Mouse (Mus musculus) hindbrain, embryonic 12.5 days (tissue): ENCODE data around the gene Mindy3. TPM values are rescaled to one million over a fixed set of nuclear protein-coding genes. Genes with fewer than 3 reads are reported as not detected.

Experiments
- ATAC-seq: fragments of 200-750 bp; cut with Nextera tagmentation; 2 replicates; pipeline ENCODE4 v1.8.0; 2017; ENCODE audit warnings: moderate TSS enrichment; ENCODE audit not compliant: low FRiP score
- H3K27ac ChIP-seq: fragments of 300-500 bp; sonication (generic); 2 replicates; pipeline ENCODE4 v1.5.1; 2016; ENCODE audit warnings: mild to moderate bottlenecking
- H3K27me3 ChIP-seq: fragments of 300-500 bp; sonication (generic); 2 replicates; pipeline ENCODE4 v1.6.1; 2016; ENCODE audit warnings: mild to moderate bottlenecking
- H3K36me3 ChIP-seq: fragments of 300-500 bp; sonication (generic); 2 replicates; pipeline ENCODE4 v1.6.1; 2016; ENCODE audit warnings: mild to moderate bottlenecking
- H3K4me1 ChIP-seq: fragments of 300-500 bp; sonication (generic); 2 replicates; pipeline ENCODE4 v1.6.1; 2016
- H3K4me2 ChIP-seq: fragments of 300-500 bp; sonication (generic); replicated peaks from 2 replicates; pipeline ENCODE4 v1.6.1; 2016; ENCODE audit warnings: mild to moderate bottlenecking
- H3K4me3 ChIP-seq: fragments of 300-500 bp; sonication (generic); 2 replicates; pipeline ENCODE4 v1.5.1; 2016; ENCODE audit warnings: mild to moderate bottlenecking
- H3K9ac ChIP-seq: fragments of 300-500 bp; sonication (generic); 2 replicates; pipeline ENCODE4 v1.6.1; 2016; ENCODE audit warnings: mild to moderate bottlenecking, moderate library complexity
- H3K9me3 ChIP-seq: fragments of 300-500 bp; sonication (generic); replicated peaks from 2 replicates; pipeline ENCODE4 v1.6.1; 2016; ENCODE audit warnings: mild to moderate bottlenecking
- WGBS: fragments of 180-500 bp; shearing (Covaris S2); methylation state at CpG from one replicate; pipeline ENCODE4 v1.1.7; 2016; 5-methylcytosine and 5-hydroxymethylcytosine counted together
- polyA plus RNA-seq: library from polyadenylated mRNA; unstranded; fragments of >200 nt; fragmentation: Nextera tagmentation; extraction: Ambion mirVana; gene quantifications from 2 replicates; pipeline ENCODE4 v1.2.1, GENCODE M21; 2016

Mindy3 gene
- polyA plus RNA-seq, 1 experiment from 2014 or later: 43.9 TPM

- no peaks in the 10 kb centered on the region for H3K9me3 ChIP-seq
- no peak overlapping the region for H3K27ac ChIP-seq
- H3K9ac ChIP-seq: no peak overlapping the region
- H3K4me2 ChIP-seq: no peak overlapping the region
- no peak overlapping the region for H3K4me3 ChIP-seq
- 0 out of 2 replicates have a peak, but pooled peaks cover 4% of the 10 kb centered on the region for H3K36me3 ChIP-seq
- no peak for ATAC-seq
- no peaks in the 10 kb centered on the region for H3K4me1 ChIP-seq
- H3K27me3 ChIP-seq: no peaks in the 10 kb centered on the region
- WGBS: 93% methylated on average over 2 of the region's 2 CpGs
Observed at GRCm38 (mm10) chr2:12406737-12407136, 12.5 kb downstream of the Mindy3 start.

GRCm38 (mm10) chr2:12402469-12402868 lies 16.8 kb downstream of the Mindy3 start:
- Histone ChIP-seq H3K9ac (no peak overlapping the region), H3K27ac (no peak overlapping the region), H3K4me1 (no peaks in the 10 kb centered on the region), H3K36me3 (0 out of 2 replicates have a peak, but pooled peaks cover 4% of the 10 kb centered on the region), H3K9me3 (no peaks in the 10 kb centered on the region), H3K27me3 (no peaks in the 10 kb centered on the region), H3K4me3 (no peak overlapping the region), H3K4me2 (no peak overlapping the region)
- WGBS: 80% methylated on average over 3 of the region's 3 CpGs
- ATAC-seq: no peak

- H3K9me3 ChIP-seq: no peaks in the 10 kb centered on the region
- 85% methylated on average over 1 of the region's 1 CpGs for WGBS
- H3K27me3 ChIP-seq: no peaks in the 10 kb centered on the region
- H3K36me3 ChIP-seq: 0 out of 2 replicates have a peak, but pooled peaks cover 4% of the 10 kb centered on the region
- no peak overlapping the region for H3K27ac ChIP-seq
- no peak overlapping the region for H3K4me2 ChIP-seq
- H3K9ac ChIP-seq: no peak overlapping the region
- H3K4me1 ChIP-seq: no peaks in the 10 kb centered on the region
- no peak overlapping the region for H3K4me3 ChIP-seq
- ATAC-seq: no peak
Observed at GRCm38 (mm10) chr2:12401137-12401536, 18.1 kb downstream of the Mindy3 start.

- Histone ChIP-seq H3K4me3 (no peak overlapping the region), H3K9me3 (no peaks in the 10 kb centered on the region), H3K36me3 (peaks cover 9% of the 10 kb centered on the region; the same call in 1 of the 2 replicates), H3K4me1 (no peaks in the 10 kb centered on the region), H3K9ac (no peak overlapping the region), H3K4me2 (no peak overlapping the region), H3K27me3 (no peaks in the 10 kb centered on the region), H3K27ac (no peak overlapping the region)
- peak; percentile 50; the same call in 1 of the 2 replicates for ATAC-seq
- WGBS: 70% methylated on average over 1 of the region's 1 CpGs
Observed at GRCm38 (mm10) chr2:12389028-12389427, 30.2 kb downstream of the Mindy3 start.

- 91% methylated on average over 4 of the region's 4 CpGs for WGBS
- Histone ChIP-seq H3K9me3 (no peaks in the 10 kb centered on the region), H3K27ac (no peak overlapping the region), H3K4me3 (no peak overlapping the region), H3K4me2 (no peak overlapping the region), H3K27me3 (no peaks in the 10 kb centered on the region), H3K9ac (no peak overlapping the region), H3K4me1 (no peaks in the 10 kb centered on the region), H3K36me3 (peaks cover 9% of the 10 kb centered on the region; the same call in 1 of the 2 replicates)
- ATAC-seq: no peak
Observed at GRCm38 (mm10) chr2:12388569-12388968, 30.7 kb downstream of the Mindy3 start.

GRCm38 (mm10) chr2:12384389-12384788 lies 34.9 kb downstream of the Mindy3 start:
- no peak overlapping the region for H3K4me2 ChIP-seq
- H3K9ac ChIP-seq: no peak overlapping the region
- H3K9me3 ChIP-seq: no peaks in the 10 kb centered on the region
- 79% methylated on average over 1 of the region's 1 CpGs for WGBS
- peaks cover 9% of the 10 kb centered on the region; the same call in 1 of the 2 replicates for H3K36me3 ChIP-seq
- H3K4me1 ChIP-seq: no peaks in the 10 kb centered on the region
- ATAC-seq: no peak
- no peak overlapping the region for H3K4me3 ChIP-seq
- no peak overlapping the region for H3K27ac ChIP-seq
- no peaks in the 10 kb centered on the region for H3K27me3 ChIP-seq

GRCm38 (mm10) chr2:12382650-12383049 lies 36.6 kb downstream of the Mindy3 start:
- Histone ChIP-seq H3K4me3 (no peak overlapping the region), H3K27ac (no peak overlapping the region), H3K9me3 (no peaks in the 10 kb centered on the region), H3K27me3 (no peaks in the 10 kb centered on the region), H3K9ac (no peak overlapping the region), H3K36me3 (peaks cover 9% of the 10 kb centered on the region; the same call in 1 of the 2 replicates), H3K4me2 (no peak overlapping the region), H3K4me1 (no peaks in the 10 kb centered on the region)
- WGBS: 78% methylated on average over 4 of the region's 4 CpGs
- ATAC-seq: no peak

- 43% methylated on average over 2 of the region's 2 CpGs for WGBS
- no peaks in the 10 kb centered on the region for H3K9me3 ChIP-seq
Observed at GRCm38 (mm10) chr2:12380233-12380632, 39.0 kb downstream of the Mindy3 start.

GRCm38 (mm10) chr2:12378591-12378990 lies 40.7 kb downstream of the Mindy3 start:
- Histone ChIP-seq H3K9me3 (no peaks in the 10 kb centered on the region), H3K9ac (no peak overlapping the region), H3K4me1 (no peaks in the 10 kb centered on the region), H3K27me3 (no peaks in the 10 kb centered on the region), H3K4me3 (no peak overlapping the region), H3K36me3 (no peaks in the 10 kb centered on the region), H3K27ac (no peak overlapping the region), H3K4me2 (no peak overlapping the region)
- no peak for ATAC-seq
- 97% methylated on average over 5 of the region's 5 CpGs for WGBS

More at GRCm38 (mm10) chr2:12380233-12380632, 39.0 kb downstream of the Mindy3 start:
- no peak for ATAC-seq
- 0 out of 2 replicates have a peak, but pooled peaks cover 2% of the 10 kb centered on the region for H3K36me3 ChIP-seq
- H3K4me3 ChIP-seq: no peak overlapping the region
- no peak overlapping the region for H3K9ac ChIP-seq
- H3K27ac ChIP-seq: no peak overlapping the region
- H3K4me2 ChIP-seq: no peak overlapping the region
- H3K27me3 ChIP-seq: no peaks in the 10 kb centered on the region
- no peaks in the 10 kb centered on the region for H3K4me1 ChIP-seq

- no peaks in the 10 kb centered on the region for H3K36me3 ChIP-seq
- no peaks in the 10 kb centered on the region for H3K4me1 ChIP-seq
- WGBS: 56% methylated on average over 1 of the region's 1 CpGs
- no peak for ATAC-seq
- H3K9me3 ChIP-seq: no peaks in the 10 kb centered on the region
- H3K4me3 ChIP-seq: no peak overlapping the region
- H3K27ac ChIP-seq: no peak overlapping the region
- no peaks in the 10 kb centered on the region for H3K27me3 ChIP-seq
- no peak overlapping the region for H3K4me2 ChIP-seq
- no peak overlapping the region for H3K9ac ChIP-seq
Observed at GRCm38 (mm10) chr2:12377024-12377423, 42.2 kb downstream of the Mindy3 start.

GRCm38 (mm10) chr2:12372883-12373282 lies 46.4 kb downstream of the Mindy3 start:
- ATAC-seq: no peak
- 95% methylated on average over 2 of the region's 2 CpGs for WGBS
- H3K4me3 ChIP-seq: no peak overlapping the region

GRCm38 (mm10) chr2:12371401-12371800 lies 47.9 kb downstream of the Mindy3 start:
- Histone ChIP-seq H3K4me2 (no peak overlapping the region), H3K9ac (no peak overlapping the region), H3K27me3 (no peaks in the 10 kb centered on the region), H3K4me3 (no peak overlapping the region), H3K9me3 (no peaks in the 10 kb centered on the region), H3K4me1 (no peaks in the 10 kb centered on the region), H3K36me3 (no peaks in the 10 kb centered on the region), H3K27ac (no peak overlapping the region)
- no peak for ATAC-seq
- 97% methylated on average over 4 of the region's 4 CpGs for WGBS

More at GRCm38 (mm10) chr2:12372883-12373282, 46.4 kb downstream of the Mindy3 start:
- no peak overlapping the region for H3K27ac ChIP-seq
- H3K4me2 ChIP-seq: no peak overlapping the region
- H3K27me3 ChIP-seq: no peaks in the 10 kb centered on the region
- no peaks in the 10 kb centered on the region for H3K9me3 ChIP-seq
- no peak overlapping the region for H3K9ac ChIP-seq
- no peaks in the 10 kb centered on the region for H3K36me3 ChIP-seq
- no peaks in the 10 kb centered on the region for H3K4me1 ChIP-seq

- no peak overlapping the region for H3K27ac ChIP-seq
- H3K27me3 ChIP-seq: no peaks in the 10 kb centered on the region
- no peaks in the 10 kb centered on the region for H3K9me3 ChIP-seq
- H3K36me3 ChIP-seq: 0 out of 2 replicates have a peak, but pooled peaks cover under 1% of the 10 kb centered on the region
- no peaks in the 10 kb centered on the region for H3K4me1 ChIP-seq
- H3K4me2 ChIP-seq: no peak overlapping the region
- ATAC-seq: no peak
- no peak overlapping the region for H3K9ac ChIP-seq
- H3K4me3 ChIP-seq: no peak overlapping the region
- 80% methylated on average over 2 of the region's 2 CpGs for WGBS
Observed at GRCm38 (mm10) chr2:12368451-12368850, 50.8 kb downstream of the Mindy3 start.
